Mouse (Mus musculus) neural tube, embryonic 14.5 days (tissue): Measurements from ENCODE around the gene Gm14862. TPM values are rescaled to one million over a fixed set of nuclear protein-coding genes. Genes with fewer than 3 reads are reported as not detected.

Source experiments
- ATAC-seq: fragments of 200-750 bp; cut with Nextera tagmentation; 2 replicates; pipeline ENCODE4 v1.8.0; 2017; ENCODE audit warnings: low read depth, mild to moderate bottlenecking, moderate TSS enrichment, moderate library complexity
- H3K27ac ChIP-seq: fragments of 300-500 bp; sonication (generic); 2 replicates; pipeline ENCODE4 v1.5.1; 2014; ENCODE audit warnings: low read depth, mild to moderate bottlenecking, control low read depth, low read length, moderate library complexity, mixed read lengths
- H3K27me3 ChIP-seq: fragments of 300-500 bp; sonication (generic); 2 replicates; pipeline ENCODE4 v1.6.1; 2014; ENCODE audit warnings: low read length; ENCODE audit not compliant: control insufficient read depth, insufficient read depth
- H3K36me3 ChIP-seq: fragments of 300-500 bp; sonication (generic); 2 replicates; pipeline ENCODE4 v1.6.1; 2014; ENCODE audit warnings: low read length, mixed read lengths; ENCODE audit not compliant: control insufficient read depth, insufficient read depth
- H3K4me1 ChIP-seq: fragments of 300-500 bp; sonication (generic); 2 replicates; pipeline ENCODE4 v1.6.1; 2014; ENCODE audit warnings: low read length; ENCODE audit not compliant: control insufficient read depth, insufficient read depth
- H3K4me2 ChIP-seq: fragments of 300-500 bp; sonication (generic); 2 replicates; pipeline ENCODE4 v1.6.1; 2014; ENCODE audit warnings: mild to moderate bottlenecking, low read depth, low read length, control low read depth
- H3K4me3 ChIP-seq: fragments of 300-500 bp; sonication (generic); 2 replicates; pipeline ENCODE4 v1.5.1; 2014; ENCODE audit warnings: low read depth, low read length, control low read depth, mixed read lengths
- H3K9ac ChIP-seq: fragments of 300-500 bp; sonication (generic); replicated peaks from 2 replicates; pipeline ENCODE4 v1.6.1; 2014; ENCODE audit warnings: low read depth, mild to moderate bottlenecking, control low read depth, low read length, mixed read lengths
- H3K9me3 ChIP-seq: fragments of 300-500 bp; sonication (generic); 2 replicates; pipeline ENCODE4 v1.6.1; 2016; ENCODE audit warnings: low read length; ENCODE audit not compliant: control insufficient read depth
- whole genome bisulfite sequencing: fragments of 180-500 bp; shearing (Covaris S2); extraction: QIAGEN DNeasy Blood & Tissue Kit; methylation state at CpG from one replicate; pipeline ENCODE4 v1.1.7; 2014; 5-methylcytosine and 5-hydroxymethylcytosine counted together
- polyA plus RNA-seq: library from polyadenylated mRNA; unstranded; fragments of >200 nt; fragmentation: Nextera tagmentation; extraction: Ambion mirVana; gene quantifications from 2 replicates; pipeline ENCODE4 v1.2.1, GENCODE M21; 2014

The Gm14862 gene
- polyA plus RNA-seq, 1 experiment from 2014 or later: not detected

- no peak overlapping the region for H3K4me2 ChIP-seq
- no peaks in the 10 kb centered on the region for H3K27me3 ChIP-seq
- no peaks in the 10 kb centered on the region for H3K36me3 ChIP-seq
- no peak overlapping the region for H3K27ac ChIP-seq
- 39% methylated on average over 7 of the region's 7 CpGs for WGBS
- no peaks in the 10 kb centered on the region for H3K9me3 ChIP-seq
- H3K4me1 ChIP-seq: no peaks in the 10 kb centered on the region
- ATAC-seq: no peak
- no peak overlapping the region for H3K9ac ChIP-seq
- no peak overlapping the region for H3K4me3 ChIP-seq
These were observed 53.8 kb downstream of the Gm14862 start for GRCm38 (mm10) chrX:9202781-9203405.

DNA sequence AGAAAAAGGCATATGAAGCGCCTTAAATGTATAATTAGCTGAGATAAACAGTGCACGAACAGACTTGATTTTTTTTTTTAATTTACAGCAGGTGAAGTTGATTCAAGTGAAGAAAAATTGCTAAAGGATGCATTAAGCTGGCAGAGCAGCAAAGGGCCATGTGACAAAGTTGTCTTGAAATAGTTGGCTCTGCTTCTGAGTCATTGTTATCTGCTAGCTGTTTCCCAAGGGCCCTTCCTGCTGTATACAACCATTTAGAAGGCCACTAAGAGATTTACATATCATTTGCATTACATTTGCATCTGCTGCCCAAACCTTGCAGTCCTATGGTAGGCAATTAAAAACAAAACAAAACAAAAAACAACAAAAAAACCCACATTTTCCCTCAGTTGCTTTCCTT is 54.7 kb downstream of the Gm14862 start:
- Histone ChIP-seq H3K27ac (no peak overlapping the region), H3K36me3 (no peaks in the 10 kb centered on the region), H3K9ac (no peak overlapping the region), H3K4me1 (no peaks in the 10 kb centered on the region), H3K4me3 (no peak overlapping the region), H3K4me2 (no peak overlapping the region), H3K9me3 (no peaks in the 10 kb centered on the region), H3K27me3 (no peaks in the 10 kb centered on the region)
- ATAC-seq: no peak
- 54% methylated on average over 2 of the region's 2 CpGs for WGBS

Other genes with a start within 250 kb of the Gm14862 start
- gene Fthl17e, start 223.4 kb downstream of the Gm14862 start, polyA plus RNA-seq: not detected in 2 replicates
- gene Fthl17f, start 193.9 kb downstream of the Gm14862 start, polyA plus RNA-seq: not detected in 2 replicates
- not detected in 2 replicates for gene 4930402K13Rik, start 152.3 kb downstream of the Gm14862 start, polyA plus RNA-seq
- 2.5 and 3.6 TPM in 2 replicates for gene Lancl3, start 57.0 kb downstream of the Gm14862 start, polyA plus RNA-seq
- gene Xk, start 15.9 kb upstream of the Gm14862 start, polyA plus RNA-seq: 7.3 TPM in 2 replicates
- not detected in 2 replicates for gene H2al1m, start 26.9 kb upstream of the Gm14862 start, polyA plus RNA-seq
- gene H2al1k, start 93.7 kb upstream of the Gm14862 start, polyA plus RNA-seq: not detected in 2 replicates
- gene Cybb, start 230.9 kb upstream of the Gm14862 start, polyA plus RNA-seq: 0.15 and 1.0 TPM in 2 replicates